Mouse (Mus musculus): ENCODE results near the gene Gm17482.
"Not testable (repeated sequence)": the region's sequence is repeated elsewhere in the genome, so short reads cannot be mapped to it uniquely, and the experiment has no call there.

Gene Gm17482

DNA sequence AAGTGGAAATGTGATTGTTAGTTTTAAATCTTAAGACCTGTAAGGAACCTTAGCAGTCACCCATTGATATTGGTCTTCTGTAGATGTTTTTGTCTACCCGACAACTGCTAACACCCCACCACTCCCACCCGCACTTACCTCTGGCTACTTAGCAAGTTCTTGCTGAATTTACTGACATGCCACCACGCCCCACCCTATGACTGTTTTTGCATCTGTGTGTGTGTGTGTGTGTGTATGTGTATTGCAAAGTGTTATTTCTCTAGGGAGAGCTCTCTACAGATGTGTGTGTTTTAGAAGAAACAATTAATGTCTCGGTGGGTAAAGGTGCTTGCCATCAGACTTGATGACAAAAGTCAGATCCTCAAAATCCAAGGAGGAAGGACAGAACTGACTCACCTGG, at the start of gene Gm17482:
Gm17482 (plus strand) TSS at position 301 of the 400 bp plus-strand sequence.
- DNase-seq (ENCODE audit: low read depth, low spot score): no peak

- no peak for DNase-seq (ENCODE audit: low read depth, low spot score)
Observed at GRCm38 (mm10) chr6:115178826-115179225, 48.3 kb upstream of the Gm17482 start.

DNA sequence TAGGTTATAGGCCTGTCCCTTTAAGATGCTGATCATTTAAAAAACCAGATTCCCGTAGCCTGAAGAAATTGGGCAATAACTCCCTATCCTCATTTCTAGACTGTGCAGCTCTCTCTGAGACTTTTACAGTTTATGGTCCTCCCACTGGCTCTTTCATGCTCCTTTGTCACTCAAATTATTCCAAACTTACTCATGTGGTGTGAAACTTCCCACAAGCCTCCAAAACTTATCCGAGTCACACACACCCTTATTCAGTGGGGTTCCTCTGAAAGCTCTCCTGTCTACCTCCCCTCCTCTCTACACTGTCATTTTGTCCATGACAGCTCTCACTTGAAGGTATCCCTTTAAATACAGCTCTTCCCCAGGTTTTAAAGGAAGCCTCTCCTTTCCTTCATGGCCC, 46.0 kb upstream of the Gm17482 start:
- DNase-seq (ENCODE audit: low read depth, low spot score): no peak

DNA sequence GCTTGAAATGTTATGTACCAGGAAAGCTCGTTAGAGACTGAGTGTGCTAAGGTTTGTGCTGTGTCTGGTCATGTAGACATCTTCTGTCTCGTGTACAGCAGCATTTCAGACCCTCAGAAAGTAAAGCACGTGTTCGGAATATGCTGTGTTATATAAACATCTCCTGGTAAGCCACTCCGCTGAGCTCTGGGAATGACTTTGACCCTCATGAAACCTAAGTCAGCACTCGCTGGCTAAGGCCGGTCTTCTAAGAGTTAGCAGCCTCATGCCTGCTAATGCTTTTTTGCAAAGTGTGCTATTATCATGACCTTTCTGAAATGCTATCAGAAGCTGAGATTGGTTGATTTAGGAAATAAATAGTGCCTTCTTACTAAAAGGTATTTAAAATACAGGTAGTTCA, 36.0 kb upstream of the Gm17482 start:
- DNase-seq (ENCODE audit: low read depth, low spot score): no peak

DNA sequence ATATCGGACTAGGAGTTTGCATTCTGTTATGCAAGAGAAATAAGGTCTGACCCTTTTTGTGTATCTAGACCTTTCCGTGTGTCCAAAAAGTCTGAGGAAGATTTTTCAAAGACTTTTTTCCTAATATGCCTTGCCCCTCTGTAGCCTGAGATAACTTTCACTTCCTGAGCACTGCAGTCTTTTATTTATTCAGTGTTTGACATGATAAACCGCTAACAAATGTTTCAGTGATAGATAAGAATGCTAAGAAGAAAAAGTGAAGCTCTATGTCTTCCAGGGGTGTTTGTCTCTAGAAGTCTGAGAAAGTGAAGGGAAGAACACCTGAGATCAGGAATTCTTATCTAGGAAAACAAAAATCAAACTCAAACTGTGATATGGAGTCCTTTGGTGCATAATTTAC, 26.4 kb upstream of the Gm17482 start:
- DNase-seq (ENCODE audit: low read depth, low spot score): no peak

GRCm38 (mm10) chr6:115203029-115203428, 24.1 kb upstream of the Gm17482 start:
- no peak for DNase-seq (ENCODE audit: low read depth, low spot score)

DNA sequence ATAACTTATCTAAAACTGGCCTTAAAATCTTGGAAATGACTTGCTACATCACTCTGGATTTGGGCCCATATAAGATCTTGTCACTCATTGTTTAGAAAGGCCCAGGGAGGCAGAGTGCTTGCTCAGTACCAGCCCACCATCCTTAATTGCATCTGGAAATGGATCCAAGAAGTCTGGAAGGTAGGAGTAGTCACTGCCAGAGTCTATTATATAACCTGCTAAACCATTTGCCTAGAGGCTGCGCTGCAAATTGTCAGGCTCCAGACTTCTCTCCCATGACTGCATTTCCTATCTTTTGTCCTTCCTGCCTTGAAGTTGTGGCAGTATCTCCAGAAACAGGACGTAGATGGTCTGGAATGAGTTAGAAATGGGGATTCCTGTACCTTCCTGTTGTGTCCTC, 17.0 kb upstream of the Gm17482 start:
- DNase-seq (ENCODE audit: low read depth, low spot score): no peak

DNA sequence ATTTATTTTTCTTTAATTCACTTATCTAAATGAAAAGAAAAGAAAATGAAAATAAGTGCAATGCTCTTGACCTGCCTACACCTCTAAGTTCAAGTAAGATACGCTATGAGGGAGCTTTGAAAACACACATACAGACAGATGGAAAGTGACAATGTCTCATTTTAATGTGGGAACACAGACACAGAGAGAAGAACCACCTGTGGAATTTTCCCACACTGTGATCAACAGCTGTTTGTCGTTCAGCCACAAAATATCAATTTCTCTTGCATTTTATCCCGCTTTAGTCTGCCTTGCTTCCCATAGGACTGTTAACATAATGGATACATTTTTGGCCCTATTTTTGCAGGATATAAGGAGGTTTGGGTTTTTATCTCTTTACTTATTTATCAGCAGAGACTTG, 16.3 kb upstream of the Gm17482 start:
- DNase-seq (ENCODE audit: low read depth, low spot score): no peak

DNA sequence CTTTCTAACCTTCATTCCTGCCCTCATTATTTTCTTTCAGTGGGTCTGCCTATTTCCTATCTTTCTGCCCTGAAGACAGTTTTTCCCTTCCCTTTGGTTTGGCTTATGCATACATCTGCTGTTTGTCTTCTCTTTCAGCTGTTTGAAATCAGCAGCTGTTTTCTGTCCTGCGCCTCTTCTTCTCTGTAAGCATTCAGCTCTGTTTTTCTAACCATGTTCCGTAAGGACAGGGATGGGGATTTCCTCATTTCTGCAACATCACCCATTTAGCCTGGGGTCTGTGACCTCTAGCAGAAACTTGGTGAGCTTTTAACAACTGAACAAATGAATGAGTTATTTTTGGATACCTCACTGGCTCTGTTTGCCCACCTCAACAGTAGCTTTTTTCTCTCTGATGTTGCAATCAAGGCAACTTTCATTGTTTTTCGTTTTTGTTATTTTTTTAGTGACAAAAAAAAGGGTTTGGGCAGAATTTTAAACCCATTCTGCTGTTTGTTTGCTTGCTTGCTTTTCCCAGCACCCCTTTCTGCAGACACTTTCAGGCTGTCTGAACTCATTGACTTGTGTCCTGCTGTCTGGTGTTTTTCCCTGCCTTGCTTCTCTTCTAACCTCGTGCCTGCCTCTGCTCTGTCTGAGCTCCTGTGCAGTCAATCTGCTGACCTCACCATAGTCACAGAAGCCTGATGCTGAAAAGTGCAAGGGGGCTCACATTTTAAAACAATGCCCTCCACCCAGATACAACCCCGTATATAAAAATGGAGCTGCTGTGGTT, 14.8 kb upstream of the Gm17482 start:
- DNase-seq (ENCODE audit: low read depth, low spot score): no peak

DNA sequence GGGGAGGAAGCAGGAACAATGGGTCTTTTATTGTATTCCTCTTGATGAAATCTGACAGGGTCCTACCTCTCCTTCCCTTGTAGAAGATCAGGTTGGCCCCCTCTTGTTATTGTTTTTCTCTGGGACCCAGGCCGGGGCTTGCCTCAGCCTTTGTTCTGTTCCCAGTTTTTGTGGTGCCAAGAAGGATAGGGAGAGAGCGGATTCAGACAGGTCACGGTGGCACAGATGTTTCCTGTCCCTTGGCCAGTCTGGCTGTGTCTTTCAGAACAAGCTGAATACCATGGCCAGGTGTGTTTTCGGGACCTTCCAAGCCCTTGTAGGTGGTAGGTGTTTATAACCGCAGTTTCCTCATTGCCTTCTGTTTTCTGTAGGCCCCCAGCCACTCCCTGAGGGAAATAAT, 14.0 kb upstream of the Gm17482 start:
- no peak for DNase-seq (ENCODE audit: low read depth, low spot score)

- no peak for DNase-seq (ENCODE audit: low read depth, low spot score)
Observed at GRCm38 (mm10) chr6:115221215-115221641, 5.9 kb upstream of the Gm17482 start.

GRCm38 (mm10) chr6:115225519-115225918, 1.6 kb upstream of the Gm17482 start:
- DNase-seq (ENCODE audit: low read depth, low spot score): no peak

GRCm38 (mm10) chr6:115227529-115227928, 386 bp downstream of the Gm17482 start:
- peak; percentile 18 for DNase-seq (ENCODE audit: low read depth, low spot score)

DNA sequence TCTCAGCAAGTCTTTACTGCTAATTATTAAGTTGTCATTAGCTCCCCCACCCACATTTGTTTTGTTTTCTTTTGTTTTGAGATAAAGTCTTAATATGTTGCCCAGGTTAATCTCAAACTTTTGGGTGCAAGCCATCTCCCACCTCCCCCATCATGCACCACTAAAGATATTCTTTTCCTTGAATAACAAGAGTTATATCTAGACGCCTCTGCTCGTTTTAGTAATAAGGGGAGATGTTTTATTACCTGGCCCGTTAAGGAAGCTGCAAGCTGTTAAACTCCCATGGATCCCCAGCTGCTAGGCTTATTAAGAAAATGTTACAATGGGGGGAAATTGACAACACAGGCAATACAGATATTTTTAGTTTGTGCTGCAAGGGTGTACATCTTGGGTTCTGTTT, 3.4 kb downstream of the Gm17482 start:
- no peak for DNase-seq (ENCODE audit: low read depth, low spot score)

GRCm38 (mm10) chr6:115231836-115232235, 4.7 kb downstream of the Gm17482 start:
- DNase-seq (ENCODE audit: low read depth, low spot score): no peak

GRCm38 (mm10) chr6:115232562-115232961, 5.4 kb downstream of the Gm17482 start:
- DNase-seq (ENCODE audit: low read depth, low spot score): no peak

- DNase-seq (ENCODE audit: low read depth, low spot score): no peak
Observed at GRCm38 (mm10) chr6:115238031-115239027, 11.2 kb downstream of the Gm17482 start.

- DNase-seq (ENCODE audit: low read depth, low spot score): no peak
Observed at GRCm38 (mm10) chr6:115239335-115239734, 12.2 kb downstream of the Gm17482 start.

- DNase-seq (ENCODE audit: low read depth, low spot score): not testable (repeated sequence)
Observed at GRCm38 (mm10) chr6:115240431-115240830, 13.3 kb downstream of the Gm17482 start.

GRCm38 (mm10) chr6:115241131-115241699, 14.1 kb downstream of the Gm17482 start:
- no peak for DNase-seq (ENCODE audit: low read depth, low spot score)

GRCm38 (mm10) chr6:115241939-115242338, 14.8 kb downstream of the Gm17482 start:
- no peak for DNase-seq (ENCODE audit: low read depth, low spot score)

DNA sequence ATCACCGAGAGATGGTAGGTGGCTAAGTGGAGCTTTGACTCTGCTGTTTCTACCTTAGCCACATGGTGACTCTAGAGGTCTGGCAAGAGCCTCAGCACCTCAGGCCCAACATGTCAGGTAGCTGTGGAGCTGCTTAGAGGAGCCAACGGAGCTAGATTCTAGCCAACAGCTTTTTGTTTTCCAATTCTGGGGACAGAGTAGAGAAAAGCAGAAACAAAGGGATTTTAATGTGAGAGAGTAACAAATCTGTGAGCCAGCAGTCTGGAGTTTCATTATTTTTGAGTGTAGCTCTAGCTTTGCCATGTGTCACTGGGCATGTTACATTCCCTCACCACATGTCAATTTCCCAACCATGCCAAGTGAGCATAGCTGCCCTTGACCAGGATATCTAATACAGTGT, 17.1 kb downstream of the Gm17482 start:
- DNase-seq (ENCODE audit: low read depth, low spot score): no peak

Measured in retina, adult 2 months (tissue).